In the genomic region with DNA sequence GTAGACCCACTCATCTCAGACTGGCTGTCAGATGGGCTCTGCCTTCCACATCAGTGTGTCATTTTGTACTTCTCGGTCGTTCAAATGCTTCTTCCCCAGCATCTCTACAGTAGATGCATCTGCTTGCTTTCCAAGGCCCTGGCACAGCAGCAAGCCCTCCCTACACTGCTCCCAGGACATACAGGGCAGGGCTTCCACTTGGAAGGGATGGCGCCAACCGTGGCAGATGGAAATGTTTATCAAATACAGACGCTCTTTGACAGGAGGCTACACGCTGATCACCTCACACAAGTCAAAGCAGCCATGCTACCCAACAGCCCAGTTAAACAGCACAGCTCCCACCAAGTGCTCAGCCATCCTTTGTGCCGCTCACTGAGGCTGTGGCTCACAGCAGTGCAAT, we compare ENCODE assay signal across 25 mouse cellular contexts. TPM values are rescaled to one million over a fixed set of nuclear protein-coding genes. Genes with fewer than 3 reads are reported as not detected.
DNase-seq lines count a peak whose midpoint lies in the region; ATAC-seq and TF ChIP-seq lines count a peak whose summit lies in the region.
"Had no signal": no experiment of that assay in that cellular context is flagged by ENCODE, and none has a peak within 500 bp of the region (broad histone marks: within the 10 kb centered on the region; RNA-seq: fewer than 3 reads in every experiment).

No protein-coding gene starts in this region.

- DNase-seq in forebrain, postnatal 0 days = no peak
- peak; percentile 67 for DNase-seq in cerebellum, adult 11 months
- DNase-seq in cerebellum, adult 9-10 months = peak; percentile 84
- DNase-seq in right cerebral cortex, adult 18-20 months = no peak
- DNase-seq in heart, postnatal 10 days = no peak
- DNase-seq in adrenal gland, adult (ENCODE audit: inconsistent age in 2 of 2, low spot score in 1 of 2) = no peak
- DNase-seq: adrenal gland, postnatal 10 days; B cell, adult 2 months; gastrocnemius, postnatal 10 days; kidney, postnatal 4 days; liver; retina, postnatal 1 day; thymus, postnatal 14 days had no signal

- intact Hi-C loops in heart, postnatal 10 days (cut with DNase I) = no loop called here

- H3K4me1 ChIP-seq in forebrain, postnatal 0 days (ENCODE audit: insufficient read depth) = no peaks in the 10 kb centered on the region
- H3K4me1 ChIP-seq in forebrain, embryonic 15.5 days = peaks cover 23% of the 10 kb centered on the region
- H3K4me1 ChIP-seq: heart, embryonic 10.5 days; limb, embryonic 10.5 days had no signal

- H3K4me2 ChIP-seq in forebrain, postnatal 0 days (ENCODE audit: low read depth) = no peak overlapping the region
- no peak overlapping the region for H3K4me2 ChIP-seq in forebrain, embryonic 15.5 days (replicated peaks)
- H3K4me2 ChIP-seq: embryonic facial prominence, embryonic 15.5 days; liver, embryonic 15.5 days; midbrain, embryonic 15.5 days; neural tube, embryonic 12.5 days had no signal

- no peaks in the 10 kb centered on the region for H3K9me3 ChIP-seq in forebrain, postnatal 0 days (ENCODE audit: low read length)
- H3K9me3 ChIP-seq in forebrain, embryonic 15.5 days = no peaks in the 10 kb centered on the region
- H3K9me3 ChIP-seq: embryonic facial prominence, embryonic 15.5 days; heart, embryonic 10.5 days; limb, embryonic 10.5 days; liver, embryonic 15.5 days; midbrain, embryonic 15.5 days; neural tube, embryonic 12.5 days had no signal

- no peak overlapping the region for H3K9ac ChIP-seq in forebrain, postnatal 0 days
- no peak overlapping the region for H3K9ac ChIP-seq in forebrain, embryonic 15.5 days (replicated peaks)
- H3K9ac ChIP-seq: embryonic facial prominence, embryonic 15.5 days; liver, embryonic 15.5 days; midbrain, embryonic 15.5 days; neural tube, embryonic 12.5 days had no signal

- peak; percentile 42; the same call in 1 of the 2 replicates for ATAC-seq in forebrain, postnatal 0 days
- no peak for ATAC-seq in forebrain, embryonic 15.5 days (replicated peaks)
- ATAC-seq: hindbrain, postnatal 0 days; lung, postnatal 0 days; midbrain, embryonic 15.5 days had no signal

- no peaks in the 10 kb centered on the region for H3K27me3 ChIP-seq in forebrain, postnatal 0 days (ENCODE audit: insufficient read depth, low read length)
- no peaks in the 10 kb centered on the region for H3K27me3 ChIP-seq in forebrain, embryonic 15.5 days
- H3K27me3 ChIP-seq: CH12.LX; embryonic facial prominence, embryonic 15.5 days; liver, embryonic 15.5 days; midbrain, embryonic 15.5 days; neural tube, embryonic 12.5 days had no signal

- no peak for TF ChIP-seq CTCF in forebrain, postnatal 0 days (IDR thresholded peaks at IDR 0.05; ENCODE audit: low read depth)

- 69% methylated on average over 7 of the region's 7 CpGs for WGBS in forebrain, postnatal 0 days
- 72% methylated on average over 7 of the region's 7 CpGs for WGBS in forebrain, embryonic 15.5 days

- no peak overlapping the region for H3K4me3 ChIP-seq in forebrain, postnatal 0 days (ENCODE audit: low read depth, low read length)
- no peak overlapping the region for H3K4me3 ChIP-seq in forebrain, embryonic 15.5 days
- H3K4me3 ChIP-seq: embryonic facial prominence, embryonic 15.5 days; heart, embryonic 10.5 days; left cerebral cortex, adult 2 months; limb, embryonic 10.5 days; liver, embryonic 15.5 days; midbrain, embryonic 15.5 days; neural tube, embryonic 12.5 days had no signal

- H3K36me3 ChIP-seq in forebrain, postnatal 0 days (ENCODE audit: insufficient read depth) = peaks cover 59% of the 10 kb centered on the region
- H3K36me3 ChIP-seq in forebrain, embryonic 15.5 days = peaks cover 51% of the 10 kb centered on the region

- H3K27ac ChIP-seq in forebrain, postnatal 0 days (ENCODE audit: low read depth, low read length) = no peak overlapping the region
- H3K27ac ChIP-seq in forebrain, embryonic 15.5 days (replicated peaks) = no peak overlapping the region
- H3K27ac ChIP-seq: embryonic facial prominence, embryonic 15.5 days; heart, embryonic 10.5 days; hindbrain, postnatal 0 days; left cerebral cortex, adult 2 months; limb, embryonic 10.5 days; liver, embryonic 15.5 days; macrophage; midbrain, embryonic 15.5 days; neural tube, embryonic 12.5 days had no signal

RNA-seq across cellular contexts. Expression of a gene that starts 9.7 kb away (rescaled TPM):
- 56.8 and 63.6 TPM in 2 replicates for total RNA-seq in forebrain, postnatal 0 days (2014; rRNA removed)
- polyA plus RNA-seq in forebrain, postnatal 0 days (2015; fragmentation: Nextera tagmentation; extraction: Ambion mirVana) = 10.6 and 13.0 TPM in 2 replicates
- 27.2 and 29.3 TPM in 2 replicates for polyA plus RNA-seq in forebrain, embryonic 15.5 days (2015; fragmentation: Nextera tagmentation; extraction: Ambion mirVana)
- 10 to 100 TPM; 38.6 to 39.6 TPM for total RNA-seq in heart, postnatal 10 days (2021)

RNA-seq across cellular contexts. Expression of a gene that starts 27.1 kb away (rescaled TPM):
- 21.8 and 28.7 TPM in 2 replicates for total RNA-seq in forebrain, postnatal 0 days (2014; rRNA removed)
- polyA plus RNA-seq in forebrain, postnatal 0 days (2015; fragmentation: Nextera tagmentation; extraction: Ambion mirVana) = 4.0 and 6.1 TPM in 2 replicates
- 22.0 and 23.0 TPM in 2 replicates for polyA plus RNA-seq in forebrain, embryonic 15.5 days (2015; fragmentation: Nextera tagmentation; extraction: Ambion mirVana)
- total RNA-seq in heart, postnatal 10 days (2021) = 10 to 100 TPM; 10.9 to 12.6 TPM

Comparison
In these comparisons a context has a peak if more than half of its experiments do, and no peak if none do; other contexts are left out.
1. DNase-seq: peak in cerebellum, adult 11 months (single experiment) and cerebellum, adult 9-10 months (single experiment); none in forebrain, postnatal 0 days (single experiment), right cerebral cortex, adult 18-20 months (single experiment), heart, postnatal 10 days (0 of 2) and adrenal gland, adult (0 of 2).